Mouse (Mus musculus): ENCODE measurements around the gene Gsto2.
A peak's percentile ranks its signal among the peaks of the same experiment; 100 is the strongest.

Gene Gsto2

GRCm38 (mm10) chr19:47882151-47882881 lies 17.0 kb downstream of the Gsto2 start:
- TF ChIP-seq GATA4 (IDR thresholded peaks at IDR 0.05; ENCODE audit: insufficient replicate concordance, low read length): no peak

GRCm38 (mm10) chr19:47882882-47883254 lies 17.5 kb downstream of the Gsto2 start:
- TF ChIP-seq GATA4 (IDR thresholded peaks at IDR 0.05; ENCODE audit: insufficient replicate concordance, low read length): no peak

GRCm38 (mm10) chr19:47884296-47885085 lies 19.2 kb downstream of the Gsto2 start:
- no peak for TF ChIP-seq GATA4 (IDR thresholded peaks at IDR 0.05; ENCODE audit: insufficient replicate concordance, low read length)

- TF ChIP-seq GATA4 (IDR thresholded peaks at IDR 0.05; ENCODE audit: insufficient replicate concordance, low read length): no peak
Measured at GRCm38 (mm10) chr19:47885191-47885743, 19.9 kb downstream of the Gsto2 start.

GRCm38 (mm10) chr19:47885886-47886285 lies 20.6 kb downstream of the Gsto2 start:
- TF ChIP-seq GATA4 (IDR thresholded peaks at IDR 0.05; ENCODE audit: insufficient replicate concordance, low read length): peak; percentile 56; the same call in 1 of the 2 replicates

- TF ChIP-seq GATA4 (IDR thresholded peaks at IDR 0.05; ENCODE audit: insufficient replicate concordance, low read length): no peak
Measured at GRCm38 (mm10) chr19:47886617-47887016, 21.3 kb downstream of the Gsto2 start.

GRCm38 (mm10) chr19:47887417-47887816 lies 22.1 kb downstream of the Gsto2 start:
- TF ChIP-seq GATA4 (IDR thresholded peaks at IDR 0.05; ENCODE audit: insufficient replicate concordance, low read length): no peak

GRCm38 (mm10) chr19:47888037-47888436 lies 22.7 kb downstream of the Gsto2 start:
- no peak for TF ChIP-seq GATA4 (IDR thresholded peaks at IDR 0.05; ENCODE audit: insufficient replicate concordance, low read length)

GRCm38 (mm10) chr19:47890489-47891130 lies 25.3 kb downstream of the Gsto2 start:
- TF ChIP-seq GATA4 (IDR thresholded peaks at IDR 0.05; ENCODE audit: insufficient replicate concordance, low read length): no peak

GRCm38 (mm10) chr19:47891562-47892312 lies 26.4 kb downstream of the Gsto2 start:
- TF ChIP-seq GATA4 (IDR thresholded peaks at IDR 0.05; ENCODE audit: insufficient replicate concordance, low read length): no peak

GRCm38 (mm10) chr19:47893092-47893491 lies 27.8 kb downstream of the Gsto2 start:
- no peak for TF ChIP-seq GATA4 (IDR thresholded peaks at IDR 0.05; ENCODE audit: insufficient replicate concordance, low read length)

GRCm38 (mm10) chr19:47898472-47899079 lies 33.2 kb downstream of the Gsto2 start:
- TF ChIP-seq GATA4 (IDR thresholded peaks at IDR 0.05; ENCODE audit: insufficient replicate concordance, low read length): no peak

- no peak for TF ChIP-seq GATA4 (IDR thresholded peaks at IDR 0.05; ENCODE audit: insufficient replicate concordance, low read length)
Measured at GRCm38 (mm10) chr19:47900012-47900411, 34.7 kb downstream of the Gsto2 start.

- TF ChIP-seq GATA4 (IDR thresholded peaks at IDR 0.05; ENCODE audit: insufficient replicate concordance, low read length): no peak
Measured at GRCm38 (mm10) chr19:47900558-47900957, 35.2 kb downstream of the Gsto2 start.
